Mouse (Mus musculus) heart, adult 8-10 months (tissue): ENCODE results near the gene Olfr1175-ps. TPM values are rescaled to one million over a fixed set of nuclear protein-coding genes. Genes with fewer than 3 reads are reported as not detected.

Experiments used
- DNase-seq: peaks from one replicate; pipeline ENCODE4 v3.0.0; 2022; ENCODE audit warnings: low spot score
- total RNA-seq, 4 experiments: library from RNA; stranded (reverse); gene quantifications; 2 replicates each; pipeline ENCODE4 v1.2.4; 2022

Olfr1175-ps gene
- not detected for total RNA-seq

DNA sequence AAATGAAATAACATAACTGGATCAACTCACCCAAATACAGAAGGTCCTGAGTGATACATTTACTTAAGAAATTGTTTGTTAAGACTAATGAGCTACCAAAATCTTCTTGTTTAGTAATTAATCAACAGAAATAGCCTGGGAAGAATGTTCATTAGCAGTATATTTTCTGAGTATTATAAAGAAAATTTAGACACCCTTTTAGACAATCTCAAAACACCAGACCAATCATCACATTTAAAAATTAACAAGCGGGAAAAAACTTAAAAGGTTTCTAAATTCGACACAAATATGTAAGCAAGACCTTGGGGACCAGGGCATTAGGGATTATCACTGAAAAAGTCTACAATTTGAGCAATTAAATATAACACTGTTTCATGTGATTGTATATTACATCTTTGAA is at the start of gene Olfr1175-ps:
TSS of gene Olfr1175-ps (minus strand) at position 101 of the 400 bp plus-strand sequence.
- DNase-seq, result no peak

DNA sequence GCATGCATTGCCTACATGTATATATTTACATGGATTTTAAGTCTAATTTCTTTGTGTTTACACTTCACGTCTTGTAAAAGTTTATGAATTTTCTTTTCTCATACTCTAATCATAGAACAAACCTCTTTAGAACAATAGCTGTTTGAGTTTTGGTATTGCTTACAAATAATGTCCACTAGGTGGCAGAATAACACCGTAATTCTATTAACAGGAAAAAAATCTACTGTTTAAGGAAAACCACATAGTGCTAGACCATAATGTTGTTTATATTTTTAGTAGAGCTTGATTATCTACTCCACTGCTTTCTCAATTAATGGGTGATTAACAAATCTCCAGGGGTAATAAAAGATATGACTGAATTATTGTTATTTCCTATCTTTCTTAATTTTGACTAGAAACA is 29.3 kb upstream of the Olfr1175-ps start:
- no peak for DNase-seq

- no peak for DNase-seq
These were observed 19.4 kb upstream of the Olfr1175-ps start, which contains the start of gene Olfr1177-ps for GRCm38 (mm10) chr2:88346392-88346791. Gene Olfr1177-ps (minus strand): TSS chr2:88346492.

DNA sequence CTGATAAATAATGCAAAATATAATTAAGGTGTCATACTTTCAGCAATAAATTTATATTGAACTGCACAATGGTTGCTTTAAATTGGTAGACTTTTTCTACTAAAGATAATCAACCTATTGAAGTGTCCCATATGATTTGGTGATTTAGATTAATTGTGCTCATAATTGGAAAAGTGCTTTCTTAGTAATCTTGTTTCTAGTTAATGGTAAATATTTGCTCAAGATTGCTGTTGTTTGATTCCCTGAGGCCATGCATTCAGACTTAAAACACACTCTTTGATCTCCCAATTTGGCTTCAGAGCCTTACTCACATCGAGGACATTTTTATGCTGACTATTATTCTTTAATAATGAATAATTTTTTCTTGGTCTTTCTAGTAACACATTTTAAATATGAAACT is 9.4 kb upstream of the Olfr1175-ps start, which contains the start of gene Olfr1176:
TSS of gene Olfr1176 (plus strand) at position 301 of the 400 bp plus-strand sequence.
- DNase-seq, result no peak

DNA sequence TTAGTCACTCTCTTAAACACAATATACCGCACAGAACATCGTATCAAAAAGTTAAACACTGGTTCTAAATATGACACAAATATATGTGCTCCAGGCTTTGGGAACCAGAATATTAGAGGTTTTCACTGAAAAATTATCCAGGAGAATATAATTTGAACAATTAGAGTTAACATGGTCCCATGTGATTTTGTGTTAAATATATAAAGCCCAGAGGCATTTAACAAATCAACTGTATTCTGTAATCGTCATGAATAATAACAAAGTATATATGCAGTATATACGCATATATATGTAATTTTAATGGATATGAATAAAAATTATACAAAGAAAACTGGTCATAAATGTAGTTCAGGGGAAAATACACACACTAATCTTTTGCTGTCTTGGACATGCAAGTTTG is 12.0 kb downstream of the Olfr1175-ps start, which contains the start of gene Olfr1174-ps:
TSS of gene Olfr1174-ps (minus strand) at position 101 of the 400 bp plus-strand sequence.
- DNase-seq, result no peak

DNA sequence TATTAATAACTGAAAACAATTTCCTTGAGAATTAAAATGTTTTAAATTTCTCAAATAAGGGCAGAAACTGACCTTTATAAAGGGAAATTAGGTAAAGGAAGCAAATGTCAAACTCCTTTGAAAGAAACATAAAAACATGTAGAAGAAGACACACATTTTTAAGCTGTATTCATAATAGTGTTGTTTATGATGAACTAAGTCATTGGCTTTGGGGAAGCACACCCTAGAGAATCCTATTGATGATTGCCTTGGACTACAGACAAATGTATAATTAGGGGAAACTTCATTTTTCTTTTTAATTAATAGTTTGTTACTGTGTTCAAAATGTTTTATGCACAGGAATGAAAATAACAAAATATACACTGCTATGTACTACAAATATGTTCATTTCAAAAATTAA is 47.2 kb downstream of the Olfr1175-ps start, which contains the start of gene Olfr1173:
TSS of gene Olfr1173 (minus strand) at position 101 of the 400 bp plus-strand sequence.
- DNase-seq, result no peak

Other genes starting within 250 kb of the Olfr1175-ps start
- not detected for gene Olfr1164, start 233.2 kb downstream of the Olfr1175-ps start, total RNA-seq
- gene Olfr1166, start 198.9 kb downstream of the Olfr1175-ps start, total RNA-seq, result not detected
- not detected for gene Olfr1167, start 172.0 kb downstream of the Olfr1175-ps start, total RNA-seq
- not detected for gene Olfr1168, start 145.3 kb downstream of the Olfr1175-ps start, total RNA-seq
- gene Olfr1170, start 98.9 kb downstream of the Olfr1175-ps start, total RNA-seq, result not detected
- gene Olfr1173, start 47.3 kb downstream of the Olfr1175-ps start, total RNA-seq, result not detected
- gene Olfr1174-ps, start 12.1 kb downstream of the Olfr1175-ps start, total RNA-seq, result not detected
- not detected for gene Olfr1176, start 9.5 kb upstream of the Olfr1175-ps start, total RNA-seq
- gene Olfr1177-ps, start 19.3 kb upstream of the Olfr1175-ps start, total RNA-seq, result not detected
- not detected for gene Olfr1178, start 59.8 kb upstream of the Olfr1175-ps start, total RNA-seq
- not detected for gene Olfr1179, start 79.2 kb upstream of the Olfr1175-ps start, total RNA-seq
- gene Olfr1180, start 91.9 kb upstream of the Olfr1175-ps start, total RNA-seq, result not detected
- not detected for gene Olfr1181, start 99.0 kb upstream of the Olfr1175-ps start, total RNA-seq
- gene Gm13757, start 121.9 kb upstream of the Olfr1175-ps start, total RNA-seq, result not detected
- gene Olfr1183, start 127.7 kb upstream of the Olfr1175-ps start, total RNA-seq, result not detected
- gene Olfr1184, start 156.4 kb upstream of the Olfr1175-ps start, total RNA-seq, result not detected
- not detected for gene Olfr1185-ps1, start 166.1 kb upstream of the Olfr1175-ps start, total RNA-seq
- not detected for gene Olfr1186, start 191.3 kb upstream of the Olfr1175-ps start, total RNA-seq
- not detected for gene Olfr1188, start 229.7 kb upstream of the Olfr1175-ps start, total RNA-seq